Mouse (Mus musculus) adrenal gland (tissue): ENCODE measurements around the gene Yme1l1.

Experiments
- intact Hi-C: fragments of 180-260 bp; cut with DNase I; formaldehyde crosslinking; loops from one replicate; pipeline ENCODE4 v1.15.1; 2025
- long read RNA-seq, 2 experiments: library from polyadenylated mRNA; unstranded; transcript quantifications; one replicate each; pipeline ENCODE4 v2.0.0; 2020; ENCODE audit warnings: borderline replicate concordance in 1 of 2; ENCODE audit not compliant: insufficient replicate concordance in 1 of 2

The Yme1l1 gene
- long read RNA-seq, experiment 1, full-length matches to known transcripts = 15 of 62 reads
- long read RNA-seq, experiment 1, partial matches to known transcripts = 7 of 62 reads
- long read RNA-seq, experiment 1, other reads (novel, unspliced or antisense) = 40 of 62 reads
- long read RNA-seq, experiment 2, full-length matches to known transcripts = 7 of 37 reads
- long read RNA-seq, experiment 2, partial matches to known transcripts = 16 of 37 reads
- long read RNA-seq, experiment 2, other reads (novel, unspliced or antisense) = 14 of 37 reads

DNA sequence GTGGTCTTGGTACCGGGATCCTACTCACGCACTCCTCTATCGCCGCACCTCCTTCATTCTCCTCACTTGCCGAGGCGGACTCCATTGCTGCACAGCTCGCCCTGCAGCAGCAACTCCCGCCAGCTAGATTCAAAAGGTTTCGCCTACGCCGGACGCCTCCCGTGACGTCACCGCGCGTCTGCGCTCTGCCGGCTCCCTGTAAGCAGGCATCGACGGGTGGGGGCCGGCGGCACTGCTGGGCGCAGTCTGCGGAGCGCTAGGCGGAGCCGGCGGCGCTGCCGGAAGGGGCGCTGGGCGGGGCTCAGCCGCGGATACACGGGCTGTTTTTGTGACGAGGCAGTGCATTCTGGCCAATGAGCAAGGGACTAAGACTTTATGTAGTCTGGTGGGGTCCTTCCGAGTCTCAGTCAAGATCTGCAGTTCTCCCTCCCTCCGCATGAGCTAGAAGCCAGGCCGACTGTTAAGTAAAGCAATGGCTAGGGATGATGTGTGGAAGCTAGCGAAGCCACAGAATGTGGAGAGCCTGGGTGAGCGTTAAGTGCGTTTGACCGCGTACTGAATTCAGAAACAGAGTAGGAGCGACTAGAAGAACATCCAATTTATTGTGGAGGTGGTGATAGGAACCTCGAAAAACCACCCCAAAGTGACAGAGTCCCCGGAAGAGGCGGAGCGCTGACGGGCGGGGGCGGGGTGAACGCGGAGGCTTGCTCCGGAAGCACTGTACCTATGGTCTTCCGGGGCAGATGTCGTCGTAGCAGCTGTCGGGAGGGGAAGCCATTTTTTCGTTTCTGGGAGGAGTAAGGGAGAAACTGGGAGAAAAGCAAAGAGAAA is at the start of gene Yme1l1, which contains the start of gene Mastl:
Gene Yme1l1, plus strand, starts transcription at position 593 of the 831 bp plus-strand sequence.
Gene Mastl, minus strand, starts transcription at position 248 of the 831 bp plus-strand sequence.
- intact Hi-C loops = loop anchor here (5.0 kb wide), 1 partner anchor 259 kb away; the partner anchor contains the start of gene Pdss1

DNA sequence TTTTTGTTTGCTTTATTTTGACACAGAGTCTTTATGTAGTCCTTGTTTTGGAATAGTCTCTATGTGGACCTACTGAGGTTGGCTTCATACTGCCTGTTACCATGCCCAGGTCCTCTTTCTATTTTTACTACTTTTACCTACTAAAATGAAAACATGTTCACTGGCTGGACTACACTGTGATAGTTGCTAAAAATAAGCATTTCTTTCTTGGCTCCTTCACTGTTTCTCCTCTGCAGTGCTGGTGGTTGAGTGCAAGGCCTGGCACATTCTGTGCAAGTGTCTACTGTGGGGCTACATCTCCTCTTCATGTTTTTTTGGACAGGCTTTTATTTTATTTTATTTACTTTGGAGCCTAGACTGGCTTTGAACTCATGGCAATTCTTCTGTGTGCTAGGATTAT is 36.6 kb upstream of the Yme1l1 start:
- intact Hi-C loops = no loop called here

DNA sequence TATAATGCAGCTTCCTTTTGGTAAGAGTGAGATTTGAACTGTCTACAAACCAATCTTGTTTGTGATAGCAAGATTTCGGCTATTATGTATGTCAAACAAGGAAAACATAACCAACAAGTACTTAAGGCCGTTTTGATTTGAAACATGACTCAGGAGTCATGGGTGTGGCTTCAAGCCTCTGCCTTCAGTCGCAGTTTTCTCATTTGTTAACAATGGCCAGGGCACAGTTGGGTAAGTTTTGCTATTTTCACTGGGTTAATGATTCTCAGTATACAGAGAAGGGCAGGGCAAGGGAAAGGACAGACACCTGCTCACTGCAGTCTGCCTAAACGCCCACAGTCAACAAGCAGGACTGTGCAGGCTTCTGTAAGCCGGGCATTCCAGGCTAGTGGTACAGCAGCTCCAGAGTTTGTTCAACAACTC is 959 bp upstream of the Yme1l1 start:
- intact Hi-C loops = loop anchor here (5.0 kb wide), 1 partner anchor 258 kb away; the partner anchor contains the start of gene Pdss1

DNA sequence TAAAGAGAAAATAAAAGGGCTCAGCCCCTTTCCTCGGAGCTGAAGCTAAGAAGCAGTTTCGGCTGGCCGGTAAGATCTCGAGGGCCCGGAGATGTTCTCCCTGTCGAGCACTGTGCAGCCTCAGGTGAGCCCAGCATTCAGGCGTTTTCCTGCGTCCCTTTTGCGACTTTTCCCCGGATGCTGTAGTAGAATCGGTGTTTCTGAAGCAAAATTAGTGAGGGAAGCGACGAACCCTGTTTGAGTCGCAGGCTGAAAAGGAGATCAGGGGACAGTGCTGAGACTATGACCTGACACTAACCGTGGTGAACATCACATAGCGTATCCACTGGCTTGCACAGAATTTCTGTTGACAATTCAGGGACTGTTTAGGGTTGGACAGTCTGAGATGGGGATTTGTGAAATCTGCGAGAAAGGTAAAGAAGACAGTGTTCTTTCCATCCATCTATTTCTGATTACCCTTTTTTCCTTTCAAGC is 476 bp downstream of the Yme1l1 start:
- intact Hi-C loops = loop anchor here (5.0 kb wide), 1 partner anchor 259 kb away; the partner anchor contains the start of gene Pdss1

DNA sequence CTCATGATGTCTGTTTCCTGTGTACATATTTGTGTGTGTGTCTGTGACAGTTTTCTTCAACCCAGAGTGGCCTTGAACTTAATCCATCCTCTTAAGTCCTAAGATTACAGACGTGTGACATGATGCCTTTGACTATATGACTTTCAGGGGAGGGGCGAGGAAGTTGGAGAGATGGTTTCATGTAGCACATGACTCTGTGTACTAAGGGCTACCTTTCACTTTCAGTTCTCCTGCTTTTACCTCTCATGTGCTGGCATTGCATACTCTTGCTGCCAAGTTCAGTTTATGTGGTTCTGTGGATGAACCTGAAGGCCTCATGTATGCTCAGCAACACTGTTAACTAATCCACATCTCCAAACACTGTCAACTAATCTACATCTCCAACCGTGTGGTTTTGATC is 16.1 kb downstream of the Yme1l1 start:
- intact Hi-C loops = no loop called here

DNA sequence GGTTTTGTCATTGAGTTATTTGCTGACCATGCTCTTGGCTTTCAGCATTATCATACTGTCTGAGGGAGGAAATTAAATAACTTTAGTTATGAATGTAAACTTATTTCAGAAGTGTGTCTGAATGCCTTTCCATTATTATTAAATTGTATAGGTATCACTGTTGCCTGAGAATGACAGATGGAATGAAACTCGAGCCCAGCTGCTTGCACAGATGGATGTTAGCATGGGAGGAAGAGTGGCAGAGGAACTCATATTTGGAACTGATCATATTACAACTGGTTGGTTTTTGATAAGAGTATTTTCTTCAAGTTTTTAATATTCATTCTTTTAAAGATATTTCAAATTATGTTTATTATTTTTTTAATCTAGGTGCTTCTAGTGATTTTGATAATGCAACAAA is 38.2 kb downstream of the Yme1l1 start:
- intact Hi-C loops = no loop called here

DNA sequence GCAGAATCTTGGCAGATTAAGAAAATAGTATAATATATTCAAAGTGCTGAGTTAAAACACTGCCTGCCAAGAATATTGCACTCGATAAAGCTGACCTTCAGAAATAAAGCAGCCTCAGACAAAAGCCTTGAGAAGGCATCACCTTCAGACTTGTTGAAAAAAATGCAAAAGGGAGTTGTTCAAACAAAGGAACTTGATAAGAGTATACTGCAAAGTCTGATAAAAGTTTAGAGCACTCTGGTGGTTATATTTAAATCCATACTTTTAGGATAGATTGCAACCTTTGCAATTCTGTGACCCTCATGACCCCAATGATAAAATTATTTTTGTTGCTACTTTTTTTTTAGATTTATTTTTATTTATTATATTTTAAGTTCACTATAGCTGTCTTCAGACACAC is 44.9 kb downstream of the Yme1l1 start:
- intact Hi-C loops = loop anchor here (5.0 kb wide), 1 partner anchor 39 kb away; no protein-coding TSS in a partner anchor

DNA sequence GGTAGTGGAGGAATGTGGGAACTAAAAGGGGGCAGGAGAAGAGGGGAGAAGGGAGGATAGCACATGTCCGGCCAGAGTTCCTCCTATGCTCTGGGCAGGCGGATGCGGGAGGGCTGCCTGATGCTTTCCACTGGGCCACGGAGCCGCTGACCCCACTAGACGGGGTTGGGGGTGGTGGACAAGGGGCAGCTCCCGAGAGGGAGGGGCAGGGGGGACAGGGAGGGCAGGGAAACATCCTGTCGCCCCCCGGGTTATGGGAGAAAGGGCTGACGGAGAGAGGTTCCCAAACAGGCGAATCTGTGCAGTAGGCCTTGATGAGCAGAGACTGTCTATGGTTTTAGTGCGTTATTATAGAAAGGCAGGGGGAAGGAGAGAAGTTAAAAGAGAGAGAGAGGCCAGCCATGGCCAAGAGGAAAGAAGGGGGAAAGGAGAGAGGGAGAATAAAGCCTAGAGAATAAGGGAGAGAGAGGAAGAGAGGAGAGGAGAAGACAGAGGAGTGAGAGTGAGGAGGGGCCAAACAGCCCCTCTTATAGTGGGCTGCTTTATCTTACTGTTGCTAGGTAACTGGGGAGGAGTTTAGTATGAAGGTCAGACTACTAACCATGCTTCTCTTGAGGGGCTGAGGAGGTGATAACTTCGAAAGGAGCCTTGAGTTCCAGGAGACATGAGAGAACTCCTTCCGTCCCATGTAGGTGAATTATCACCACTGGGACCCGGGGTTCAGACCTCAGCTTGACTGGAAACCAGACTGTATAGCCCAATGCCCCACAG is 46.9 kb downstream of the Yme1l1 start:
- intact Hi-C loops = loop anchor here (5.0 kb wide), 1 partner anchor 41 kb away; no protein-coding TSS in a partner anchor

DNA sequence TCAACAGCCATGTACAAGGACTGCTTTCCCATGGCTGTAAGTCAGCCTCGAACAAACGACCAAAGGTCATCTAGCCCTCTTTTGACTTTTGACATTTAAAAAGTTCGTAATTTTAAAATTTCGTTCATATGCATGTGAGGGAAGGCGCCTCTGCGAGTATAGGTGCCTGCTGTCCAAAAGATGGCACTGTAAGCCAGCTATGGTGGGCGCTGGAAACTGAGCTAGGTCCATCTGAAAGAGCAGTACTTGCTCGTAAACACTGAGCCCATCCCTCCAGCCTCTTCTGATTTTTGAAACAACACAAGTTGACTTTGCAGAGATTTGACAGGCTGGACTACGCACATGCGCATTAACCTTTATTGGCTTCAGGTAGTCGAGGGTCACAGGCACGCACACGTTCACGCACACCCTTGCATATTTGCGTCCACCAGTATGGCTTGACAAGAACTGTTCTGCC is 50.9 kb downstream of the Yme1l1 start, which contains the start of gene 4931423N10Rik:
Gene 4931423N10Rik, plus strand, starts transcription at position 407 of the 457 bp plus-strand sequence.
- intact Hi-C loops = no loop called here

DNA sequence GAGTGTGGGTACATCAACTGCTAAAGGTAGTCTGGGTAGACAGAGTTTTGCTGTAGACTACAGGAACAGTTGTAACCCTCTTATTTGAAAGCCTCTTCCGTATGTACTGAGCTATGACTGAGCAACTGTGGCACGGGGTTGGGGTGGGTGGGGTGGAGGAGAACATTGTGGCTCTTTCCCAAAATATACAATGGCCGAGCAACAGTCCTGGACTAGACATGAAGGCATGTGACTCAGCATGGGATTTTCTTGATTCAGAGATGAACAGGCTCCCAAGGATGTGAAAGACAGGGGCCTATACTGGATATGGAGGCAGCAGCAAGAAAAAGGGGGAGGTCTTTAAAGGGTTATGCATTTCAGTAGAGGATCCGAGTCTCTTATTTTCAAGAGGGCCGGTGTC is 57.5 kb downstream of the Yme1l1 start:
- intact Hi-C loops = no loop called here

DNA sequence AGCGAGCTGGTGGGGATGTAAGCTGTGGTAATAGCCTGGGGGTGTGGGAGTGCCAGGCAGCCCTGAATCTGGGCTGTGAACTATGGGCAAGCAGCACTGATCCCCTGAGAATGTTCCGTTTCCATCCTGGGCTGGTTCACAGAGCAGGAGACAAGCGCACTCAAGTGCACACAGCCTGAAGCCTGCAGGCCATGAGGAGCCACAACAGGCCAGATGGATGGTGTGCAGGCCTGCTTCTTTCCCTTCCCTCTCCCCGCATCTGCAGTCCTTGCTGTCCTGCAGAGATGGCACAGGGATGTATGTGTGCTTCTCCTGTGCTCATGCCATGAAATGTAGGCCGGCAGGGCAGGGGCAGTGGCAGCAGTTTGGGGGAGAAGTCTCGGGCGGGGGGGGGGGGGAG is 69.0 kb downstream of the Yme1l1 start:
- intact Hi-C loops = no loop called here

DNA sequence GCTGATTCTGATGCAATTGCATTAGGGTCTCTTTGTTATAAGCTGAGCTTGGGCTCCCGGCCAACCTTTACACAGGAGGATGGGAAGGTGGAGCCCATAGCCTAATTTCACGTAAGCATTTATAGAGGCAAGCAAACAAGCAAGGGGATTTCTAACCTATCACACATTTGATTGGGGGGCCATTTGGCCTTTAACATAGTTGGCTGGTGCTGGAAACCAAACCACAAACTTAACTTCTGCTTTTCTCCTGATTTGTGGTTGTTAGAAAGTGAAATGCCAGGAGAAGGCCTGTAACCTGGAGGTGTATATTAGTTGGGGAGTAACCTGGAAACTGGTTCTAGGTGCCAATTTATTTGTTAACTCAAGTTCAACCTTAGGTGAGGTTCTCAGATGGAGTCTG is 72.3 kb downstream of the Yme1l1 start:
- intact Hi-C loops = no loop called here

DNA sequence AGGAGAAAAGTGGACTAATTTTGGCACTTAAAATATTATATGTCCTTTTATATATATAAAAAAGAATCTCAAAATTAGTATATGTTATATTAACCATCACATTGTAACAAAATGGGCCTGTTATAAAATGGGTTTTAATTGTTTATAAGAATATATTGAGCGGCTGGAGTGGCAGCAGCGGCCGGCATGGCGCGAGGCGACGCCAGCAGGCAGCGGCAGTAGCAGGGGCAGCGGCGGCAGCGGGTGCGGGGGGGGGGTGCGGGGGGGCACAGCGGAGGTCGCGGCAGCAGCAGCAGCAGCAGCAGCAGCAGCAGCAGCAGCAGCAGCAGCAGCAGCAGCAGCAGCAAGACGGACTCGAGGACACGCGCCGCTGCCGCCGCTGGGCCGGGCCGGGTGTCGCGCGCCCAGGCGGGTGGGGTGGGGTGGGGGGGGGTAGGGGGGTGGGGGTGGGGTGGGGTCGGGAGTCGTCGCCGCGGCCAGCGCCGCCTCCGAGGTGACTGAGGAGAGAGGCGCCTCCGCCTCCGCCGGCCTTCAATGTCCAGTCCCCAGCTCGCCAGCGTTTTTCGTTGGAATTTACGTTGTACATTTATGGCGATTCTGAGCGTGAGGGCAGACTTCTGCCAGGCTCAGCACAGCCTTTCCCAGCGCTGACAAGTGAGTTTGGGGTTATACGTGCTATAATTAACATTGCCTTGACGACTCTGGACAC is 78.0 kb downstream of the Yme1l1 start:
- intact Hi-C loops = no loop called here
